Mouse (Mus musculus) left cerebral cortex, postnatal 4 days (tissue): ENCODE measurements around the gene Il4i1. TPM values are rescaled to one million over a fixed set of nuclear protein-coding genes. Genes with fewer than 3 reads are reported as not detected.

ENCODE experiments used
- DNase-seq: peaks from one replicate; pipeline ENCODE4 v3.0.0-alpha.2; 2022
- intact Hi-C: fragments of 180-260 bp; cut with DNase I; formaldehyde crosslinking; loops from one replicate; pipeline ENCODE4 v1.15.1; 2025
- total RNA-seq, 2 experiments: library from RNA; stranded (reverse); gene quantifications; 2 replicates each; pipeline ENCODE4 v1.2.3; 2021

Il4i1 gene
- total RNA-seq, 2 experiments from 2014 or later: 1.0 TPM

- intact Hi-C loops: no loop called here
- no peak for DNase-seq
Measured at GRCm38 (mm10) chr7:44818164-44818563, 2.0 kb downstream of the Il4i1 start.

DNA sequence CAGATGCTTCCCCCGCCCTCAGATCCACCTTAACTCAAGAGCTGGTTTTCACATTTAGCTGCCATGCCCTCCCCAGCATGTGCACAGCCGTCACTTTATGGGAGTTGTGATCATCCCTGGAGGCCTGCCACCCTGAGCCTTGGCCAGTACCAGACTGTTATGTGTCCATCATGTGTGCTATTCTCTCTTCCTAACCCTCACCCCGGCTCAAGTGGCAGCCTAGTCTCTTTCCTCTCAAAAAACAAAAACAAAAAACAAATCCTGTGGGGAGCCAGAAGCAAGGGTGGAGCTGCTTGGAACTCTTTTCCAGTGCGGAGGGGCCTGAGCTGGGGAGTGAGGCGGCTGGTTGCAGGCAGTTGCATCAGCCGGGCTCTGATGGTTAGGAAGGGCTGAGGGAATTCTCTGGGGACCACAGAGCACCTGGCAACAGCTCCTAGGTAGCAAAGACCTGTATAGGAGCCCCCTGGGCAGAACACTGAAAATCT, 2.6 kb downstream of the Il4i1 start:
- peak; percentile 37 for DNase-seq
- intact Hi-C loops: no loop called here

DNA sequence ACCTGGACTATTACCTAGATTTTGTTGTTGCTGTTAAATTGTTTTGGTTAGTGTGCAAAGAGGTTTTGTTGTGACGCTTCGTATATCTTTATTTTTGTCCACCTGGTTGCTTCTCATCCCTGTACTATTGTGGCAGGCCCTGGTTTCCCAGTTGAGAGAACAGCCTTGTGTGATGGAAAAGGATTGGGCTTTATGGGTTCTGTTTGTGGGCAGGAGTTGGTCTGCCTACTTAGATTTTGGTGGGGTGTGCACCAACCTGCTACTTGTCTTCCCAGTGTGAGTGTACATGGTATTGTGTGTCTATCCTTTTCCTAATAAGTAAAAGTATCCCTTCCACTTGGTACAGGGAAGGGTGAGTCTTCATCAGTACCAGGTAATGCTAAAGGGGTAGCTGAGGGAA, 3.2 kb downstream of the Il4i1 start:
- DNase-seq: no peak

DNA sequence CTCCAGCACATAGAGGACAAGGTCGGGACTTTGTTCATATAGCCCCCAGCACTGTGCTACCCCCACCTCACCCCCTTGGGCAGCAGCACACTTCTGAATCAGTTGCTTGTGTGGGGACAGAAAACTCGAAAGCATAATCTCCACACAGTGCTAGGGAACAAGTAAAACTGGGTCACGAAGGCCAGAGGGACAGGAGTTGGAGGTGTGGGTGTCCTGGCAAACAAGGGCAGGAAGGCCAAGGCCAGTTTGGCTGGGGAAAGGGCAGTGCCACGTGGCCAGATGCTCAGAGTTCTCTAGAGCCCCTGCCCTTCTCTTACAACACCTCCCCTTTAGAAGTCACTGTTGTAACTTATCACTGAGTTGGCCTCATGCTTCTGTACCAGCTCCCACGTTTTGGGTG, 3.7 kb downstream of the Il4i1 start:
- intact Hi-C loops: no loop called here
- no peak for DNase-seq

More for the DNA sequence above, 3.2 kb downstream of the Il4i1 start:
- intact Hi-C loops: no loop called here

- intact Hi-C loops: no loop called here
- no peak for DNase-seq
Measured at GRCm38 (mm10) chr7:44820525-44820924, 4.3 kb downstream of the Il4i1 start.

- DNase-seq: no peak
- intact Hi-C loops: no loop called here
Measured at GRCm38 (mm10) chr7:44821666-44822448, 5.7 kb downstream of the Il4i1 start.

GRCm38 (mm10) chr7:44823409-44823808, 7.2 kb downstream of the Il4i1 start:
- intact Hi-C loops: no loop called here
- no peak for DNase-seq

DNA sequence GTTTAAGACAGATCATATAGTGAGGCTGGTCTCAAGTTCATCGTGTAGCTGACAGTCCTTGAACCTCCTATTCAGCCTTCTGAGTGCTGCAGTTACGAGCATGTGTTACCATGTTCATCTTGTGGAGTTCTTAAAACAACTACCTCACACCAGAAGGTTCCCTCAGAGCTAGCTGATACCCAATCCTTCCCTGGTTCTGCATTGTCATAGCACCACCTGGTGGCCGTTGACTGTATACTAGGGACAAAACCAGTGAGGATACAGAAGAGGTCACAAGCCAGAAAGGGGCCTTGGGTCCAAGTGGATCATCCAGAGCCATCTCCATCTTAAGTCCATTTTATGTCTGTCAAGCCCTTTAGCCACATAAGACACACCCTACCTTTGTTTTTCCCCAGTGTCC, 8.7 kb downstream of the Il4i1 start:
- peak; percentile 85 for DNase-seq
- intact Hi-C loops: loop anchor here (2.0 kb wide), 1 partner anchor 98 kb away; no protein-coding TSS in a partner anchor

GRCm38 (mm10) chr7:44826771-44827170, 10.6 kb downstream of the Il4i1 start:
- intact Hi-C loops: no loop called here

GRCm38 (mm10) chr7:44828706-44829105, 12.5 kb downstream of the Il4i1 start:
- DNase-seq: no peak
- intact Hi-C loops: no loop called here

More at GRCm38 (mm10) chr7:44826771-44827170, 10.6 kb downstream of the Il4i1 start:
- no peak for DNase-seq

GRCm38 (mm10) chr7:44832763-44833162, 16.6 kb downstream of the Il4i1 start:
- DNase-seq: no peak
- intact Hi-C loops: no loop called here

DNA sequence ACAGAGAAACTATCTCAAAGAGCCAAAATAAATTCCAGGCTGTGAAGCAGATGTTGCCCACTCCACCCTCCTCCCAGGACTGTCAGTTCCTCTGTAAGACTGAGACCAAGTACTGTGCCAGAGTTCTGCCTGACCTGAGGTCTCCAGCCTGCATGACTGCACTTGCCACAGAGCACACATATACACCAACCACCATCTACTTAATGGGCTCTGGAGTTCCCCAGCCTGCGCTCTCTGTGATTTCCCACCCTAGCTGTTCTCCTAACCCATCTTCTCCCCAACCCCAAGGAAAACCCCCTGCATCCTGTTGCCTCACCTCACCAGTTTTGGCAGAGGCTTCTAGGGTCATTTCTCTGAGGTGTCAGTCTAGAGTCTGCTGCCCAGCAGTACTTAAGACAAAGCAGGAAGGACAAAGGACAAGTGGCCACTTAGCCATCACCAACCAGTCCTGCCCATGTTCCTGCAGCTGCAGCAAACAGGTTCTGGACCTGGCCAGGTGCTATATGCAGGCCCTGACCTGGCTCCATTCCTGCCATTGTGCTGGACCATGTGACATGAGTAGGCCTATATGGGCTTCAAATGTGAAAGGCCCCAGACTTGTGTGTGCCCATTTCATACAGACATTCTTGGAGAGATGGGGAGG, 19.3 kb downstream of the Il4i1 start:
- DNase-seq: no peak
- intact Hi-C loops: no loop called here

- DNase-seq: no peak
- intact Hi-C loops: no loop called here
Measured at GRCm38 (mm10) chr7:44836016-44836404, 19.8 kb downstream of the Il4i1 start.

GRCm38 (mm10) chr7:44836423-44837053, 20.4 kb downstream of the Il4i1 start:
- DNase-seq: no peak
- intact Hi-C loops: no loop called here

DNA sequence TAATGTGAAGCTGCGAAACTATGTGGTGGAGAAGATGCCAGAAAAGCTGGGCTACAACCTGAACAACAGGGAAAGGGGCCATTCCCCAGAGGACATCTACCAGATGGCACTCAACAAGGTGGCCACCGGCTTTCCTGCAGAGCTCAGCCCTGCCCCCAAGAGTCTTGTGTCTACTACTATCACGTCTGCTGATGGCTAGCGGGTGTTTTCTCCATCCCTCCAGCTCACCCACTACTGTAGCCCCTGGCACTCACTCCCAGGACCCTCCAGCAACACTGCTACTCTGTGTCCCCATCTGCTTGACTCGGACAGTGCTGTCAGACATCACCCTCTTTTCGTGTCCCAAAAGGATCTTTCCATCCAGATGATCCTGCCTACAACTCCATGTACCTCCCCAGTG, 21.9 kb downstream of the Il4i1 start:
- no peak for DNase-seq
- intact Hi-C loops: no loop called here

- intact Hi-C loops: no loop called here
- DNase-seq: no peak
Measured at GRCm38 (mm10) chr7:44839171-44839490, 22.9 kb downstream of the Il4i1 start.

DNA sequence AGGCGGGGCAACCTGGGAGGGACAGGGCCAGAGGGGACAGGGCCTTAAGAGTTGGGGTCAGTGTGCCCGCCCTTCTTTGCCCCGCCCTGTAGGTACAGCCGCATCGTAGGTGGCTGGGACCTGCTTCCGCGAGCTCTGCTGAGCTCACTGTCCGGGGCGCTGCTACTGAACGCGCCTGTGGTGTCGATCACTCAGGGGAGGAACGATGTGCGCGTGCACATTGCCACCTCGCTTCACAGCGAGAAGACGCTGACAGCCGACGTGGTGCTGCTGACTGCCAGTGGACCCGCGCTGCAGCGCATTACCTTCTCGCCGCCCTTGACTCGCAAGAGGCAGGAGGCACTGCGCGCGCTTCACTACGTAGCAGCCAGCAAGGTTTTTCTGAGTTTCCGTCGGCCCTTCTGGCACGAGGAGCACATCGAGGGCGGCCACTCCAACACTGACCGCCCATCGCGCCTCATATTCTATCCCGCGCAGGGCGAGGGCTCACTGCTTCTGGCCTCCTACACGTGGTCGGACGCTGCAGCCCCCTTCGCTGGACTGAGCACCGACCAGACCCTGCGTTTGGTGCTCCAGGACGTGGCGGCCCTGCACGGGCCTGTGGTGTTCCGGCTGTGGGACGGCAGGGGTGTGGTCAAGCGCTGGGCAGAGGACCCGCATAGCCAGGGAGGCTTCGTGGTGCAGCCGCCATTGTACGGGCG, 23.5 kb downstream of the Il4i1 start:
- intact Hi-C loops: no loop called here
- peak; percentile 35 for DNase-seq

DNA sequence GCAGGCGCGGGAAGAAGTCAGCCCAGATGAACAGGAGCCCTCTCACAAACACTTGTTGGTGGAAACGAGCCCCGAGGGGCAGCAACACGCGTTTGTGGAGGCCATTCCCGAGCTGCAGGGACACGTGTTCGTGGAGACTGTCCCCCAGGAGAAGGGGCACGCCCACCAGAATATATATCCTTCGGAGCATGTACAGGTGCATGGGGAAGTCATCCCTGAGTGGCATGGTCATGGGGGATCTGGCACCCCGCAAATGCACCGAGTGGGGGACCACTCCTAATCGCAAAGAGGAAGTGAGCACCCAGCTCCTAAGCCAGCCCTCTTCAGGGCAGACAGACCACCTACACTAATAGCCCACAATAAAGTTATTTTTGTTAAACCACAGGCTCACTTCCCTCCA, 24.2 kb downstream of the Il4i1 start:
- intact Hi-C loops: no loop called here
- no peak for DNase-seq

- no peak for DNase-seq
- intact Hi-C loops: no loop called here
Measured at GRCm38 (mm10) chr7:44841825-44842463, 25.8 kb downstream of the Il4i1 start.

DNA sequence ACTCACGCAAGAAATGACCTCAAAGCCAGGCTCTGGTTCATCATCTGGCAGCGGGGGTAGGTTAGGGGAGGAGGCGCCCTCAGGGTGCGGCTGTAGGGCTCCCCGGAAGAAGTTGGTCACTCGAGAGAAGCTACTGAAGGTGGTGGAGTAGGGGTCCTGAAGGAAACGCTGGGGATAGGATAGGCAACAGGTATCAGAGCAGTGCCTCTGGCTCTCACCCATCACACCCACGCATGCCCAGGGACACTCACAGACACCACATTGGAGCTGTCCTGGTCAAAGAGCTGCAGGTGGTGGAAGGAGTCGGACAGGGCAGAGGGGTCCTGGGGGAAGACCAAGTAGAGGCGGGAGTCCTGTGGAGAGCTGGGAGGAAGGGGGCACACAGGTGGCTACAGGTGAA, 28.8 kb downstream of the Il4i1 start:
- intact Hi-C loops: no loop called here
- DNase-seq: no peak

- intact Hi-C loops: no loop called here
- no peak for DNase-seq
Measured at GRCm38 (mm10) chr7:44846804-44847203, 30.6 kb downstream of the Il4i1 start.
